Mouse (Mus musculus) limb, embryonic 12.5 days (tissue): Measurements from ENCODE around the gene Hoxa7. TPM values are rescaled to one million over a fixed set of nuclear protein-coding genes. Genes with fewer than 3 reads are reported as not detected.
A peak's percentile ranks its signal among the peaks of the same experiment; 100 is the strongest.

Experiments used
- ATAC-seq: fragments of 200-750 bp; cut with Nextera tagmentation; 2 replicates; pipeline ENCODE4 v1.8.0; 2017; ENCODE audit warnings: low read depth, moderate TSS enrichment; ENCODE audit not compliant: insufficient number of reproducible peaks, insufficient read depth, low FRiP score, low TSS enrichment
- H3K27ac ChIP-seq: fragments of 300-500 bp; sonication (generic); 2 replicates; pipeline ENCODE4 v1.5.1; 2016; ENCODE audit warnings: mild to moderate bottlenecking, moderate library complexity
- H3K27me3 ChIP-seq: fragments of 300-500 bp; sonication (generic); 2 replicates; pipeline ENCODE4 v1.6.1; 2016; ENCODE audit warnings: mild to moderate bottlenecking, moderate library complexity
- H3K36me3 ChIP-seq: fragments of 300-500 bp; sonication (generic); 2 replicates; pipeline ENCODE4 v1.6.1; 2016; ENCODE audit warnings: mild to moderate bottlenecking, moderate library complexity
- H3K4me1 ChIP-seq: fragments of 300-500 bp; sonication (generic); replicated peaks from 2 replicates; pipeline ENCODE4 v1.6.1; 2016
- H3K4me2 ChIP-seq: fragments of 300-500 bp; sonication (generic); 2 replicates; pipeline ENCODE4 v1.6.1; 2016; ENCODE audit warnings: mild to moderate bottlenecking, moderate library complexity
- H3K4me3 ChIP-seq: fragments of 300-500 bp; sonication (generic); replicated peaks from 2 replicates; pipeline ENCODE4 v1.5.1; 2016; ENCODE audit warnings: mild to moderate bottlenecking
- H3K9ac ChIP-seq: fragments of 300-500 bp; sonication (generic); replicated peaks from 2 replicates; pipeline ENCODE4 v1.6.1; 2016; ENCODE audit warnings: mild to moderate bottlenecking, moderate library complexity
- H3K9me3 ChIP-seq: fragments of 300-500 bp; sonication (generic); 2 replicates; pipeline ENCODE4 v1.6.1; 2016; ENCODE audit warnings: mild to moderate bottlenecking, moderate library complexity
- WGBS: fragments of 180-500 bp; shearing (Covaris S2); methylation state at CpG from one replicate; pipeline ENCODE4 v1.1.7; 2016; 5-methylcytosine and 5-hydroxymethylcytosine counted together
- polyA plus RNA-seq: library from polyadenylated mRNA; unstranded; fragments of >200 nt; fragmentation: Nextera tagmentation; extraction: Ambion mirVana; gene quantifications from 2 replicates; pipeline ENCODE4 v1.2.1, GENCODE M21; 2016

The Hoxa7 gene
- polyA plus RNA-seq, 1 experiment from 2014 or later = 11.7 TPM

GRCm38 (mm10) chr6:52177061-52177735 is 44.5 kb downstream of the Hoxa7 start, which contains the start of gene 5730596B20Rik:
TSS of gene 5730596B20Rik (plus strand) at chr6:52177498.
- H3K4me2 ChIP-seq = peak within 1 kb of the TSS; percentile 89
- peak within 1 kb of the TSS; percentile 51 for H3K4me3 ChIP-seq
- no peaks in the 10 kb centered on the region for H3K9me3 ChIP-seq
- H3K4me1 ChIP-seq = peaks cover 87% of the 10 kb centered on the region
- H3K36me3 ChIP-seq = 0 out of 2 replicates have a peak, but pooled peaks cover 9% of the 10 kb centered on the region
- ATAC-seq = no peak
- peak within 1 kb of the TSS; percentile 50; the same call in 1 of the 2 replicates for H3K27ac ChIP-seq
- peaks cover 68% of the 10 kb centered on the region for H3K27me3 ChIP-seq
- WGBS = 2% methylated on average over 36 of the region's 36 CpGs
- peak within 1 kb of the TSS; percentile 37 for H3K9ac ChIP-seq

GRCm38 (mm10) chr6:52176391-52176790 is 45.3 kb downstream of the Hoxa7 start:
- ATAC-seq = no peak
- Histone ChIP-seq H3K27me3 (peaks cover 69% of the 10 kb centered on the region), H3K27ac (peak overlapping the region; percentile 50; the same call in 1 of the 2 replicates), H3K4me3 (peak overlapping the region; percentile 51), H3K9ac (no peak overlapping the region), H3K36me3 (0 out of 2 replicates have a peak, but pooled peaks cover 4% of the 10 kb centered on the region), H3K4me2 (peak overlapping the region; percentile 89), H3K4me1 (peaks cover 90% of the 10 kb centered on the region), H3K9me3 (no peaks in the 10 kb centered on the region)
- 4% methylated on average over 6 of the region's 6 CpGs for WGBS

- no peaks in the 10 kb centered on the region for H3K36me3 ChIP-seq
- H3K4me2 ChIP-seq = peak overlapping the region; percentile 89
- ATAC-seq = no peak
- H3K4me3 ChIP-seq = peak overlapping the region; percentile 51
- 1% methylated on average over 15 of the region's 35 CpGs for WGBS
- H3K9ac ChIP-seq = peak overlapping the region; percentile 74
- H3K27me3 ChIP-seq = peaks cover 69% of the 10 kb centered on the region
- H3K27ac ChIP-seq = peak overlapping the region; percentile 78
- no peaks in the 10 kb centered on the region for H3K9me3 ChIP-seq
- peaks cover 91% of the 10 kb centered on the region for H3K4me1 ChIP-seq
These were observed 45.8 kb downstream of the Hoxa7 start for GRCm38 (mm10) chr6:52175864-52176263.

- Histone ChIP-seq H3K4me1 (peaks cover 91% of the 10 kb centered on the region), H3K9ac (peak overlapping the region; percentile 74), H3K4me3 (peak overlapping the region; percentile 51), H3K36me3 (peaks cover 5% of the 10 kb centered on the region; the same call in 1 of the 2 replicates), H3K4me2 (peak overlapping the region; percentile 89), H3K27me3 (peaks cover 69% of the 10 kb centered on the region), H3K9me3 (no peaks in the 10 kb centered on the region), H3K27ac (peak overlapping the region; percentile 78)
- WGBS = 4% methylated on average over 41 of the region's 41 CpGs
- ATAC-seq = no peak
These were observed 46.5 kb downstream of the Hoxa7 start for GRCm38 (mm10) chr6:52174968-52175751.

GRCm38 (mm10) chr6:52173648-52174047 is 48.0 kb downstream of the Hoxa7 start:
- Histone ChIP-seq H3K4me1 (peaks cover 87% of the 10 kb centered on the region), H3K27me3 (peaks cover 64% of the 10 kb centered on the region), H3K9ac (no peak overlapping the region), H3K9me3 (no peaks in the 10 kb centered on the region), H3K4me2 (0 out of 2 replicates have a peak overlapping the region, but pooled peaks have one; percentile 68), H3K4me3 (no peak overlapping the region), H3K27ac (no peak overlapping the region), H3K36me3 (peaks cover 13% of the 10 kb centered on the region; the same call in 1 of the 2 replicates)
- WGBS = 6% methylated on average over 4 of the region's 4 CpGs
- ATAC-seq = no peak

- peak overlapping the region; percentile 68 for H3K4me2 ChIP-seq
- peaks cover 81% of the 10 kb centered on the region for H3K4me1 ChIP-seq
- H3K4me3 ChIP-seq = peak overlapping the region; percentile 34
- no peaks in the 10 kb centered on the region for H3K9me3 ChIP-seq
- peak; percentile 61; the same call in 1 of the 2 replicates for ATAC-seq
- H3K36me3 ChIP-seq = peaks cover 14% of the 10 kb centered on the region; the same call in 1 of the 2 replicates
- 1% methylated on average over 35 of the region's 35 CpGs for WGBS
- H3K27me3 ChIP-seq = peaks cover 69% of the 10 kb centered on the region
- peak overlapping the region; percentile 42; the same call in 1 of the 2 replicates for H3K9ac ChIP-seq
- peak overlapping the region; percentile 72 for H3K27ac ChIP-seq
These were observed 49.2 kb downstream of the Hoxa7 start for GRCm38 (mm10) chr6:52172501-52172900.

GRCm38 (mm10) chr6:52171938-52172337 is 49.7 kb downstream of the Hoxa7 start:
- peak overlapping the region; percentile 42; the same call in 1 of the 2 replicates for H3K9ac ChIP-seq
- peaks cover 76% of the 10 kb centered on the region for H3K4me1 ChIP-seq
- peak overlapping the region; percentile 68 for H3K4me2 ChIP-seq
- H3K4me3 ChIP-seq = peak overlapping the region; percentile 34
- peak overlapping the region; percentile 72 for H3K27ac ChIP-seq
- WGBS = 18% methylated on average over 7 of the region's 7 CpGs
- H3K36me3 ChIP-seq = peaks cover 14% of the 10 kb centered on the region; the same call in 1 of the 2 replicates
- H3K27me3 ChIP-seq = peaks cover 70% of the 10 kb centered on the region
- no peaks in the 10 kb centered on the region for H3K9me3 ChIP-seq
- ATAC-seq = no peak

- Histone ChIP-seq H3K9me3 (no peaks in the 10 kb centered on the region), H3K9ac (no peak overlapping the region), H3K4me3 (no peak overlapping the region), H3K4me2 (peak overlapping the region; percentile 68), H3K27ac (peak overlapping the region; percentile 72; the same call in 1 of the 2 replicates), H3K36me3 (peaks cover 14% of the 10 kb centered on the region; the same call in 1 of the 2 replicates), H3K27me3 (peaks cover 70% of the 10 kb centered on the region), H3K4me1 (peaks cover 72% of the 10 kb centered on the region)
- no peak for ATAC-seq
- 6% methylated on average over 4 of the region's 4 CpGs for WGBS
These were observed 50.3 kb downstream of the Hoxa7 start for GRCm38 (mm10) chr6:52171331-52171730.

GRCm38 (mm10) chr6:52170898-52171223 is 50.8 kb downstream of the Hoxa7 start:
- H3K4me3 ChIP-seq = no peak overlapping the region
- WGBS = 26% methylated on average over 5 of the region's 5 CpGs
- no peak for ATAC-seq
- no peak overlapping the region; the same call in 1 of the 2 replicates for H3K4me2 ChIP-seq
- H3K27ac ChIP-seq = 0 out of 2 replicates have a peak overlapping the region, but pooled peaks have one; percentile 20
- peaks cover 69% of the 10 kb centered on the region for H3K27me3 ChIP-seq
- no peak overlapping the region for H3K9ac ChIP-seq
- H3K4me1 ChIP-seq = peaks cover 71% of the 10 kb centered on the region
- H3K9me3 ChIP-seq = no peaks in the 10 kb centered on the region
- H3K36me3 ChIP-seq = peaks cover 14% of the 10 kb centered on the region; the same call in 1 of the 2 replicates

GRCm38 (mm10) chr6:52170166-52170897 is 51.3 kb downstream of the Hoxa7 start:
- Histone ChIP-seq H3K27me3 (peaks cover 69% of the 10 kb centered on the region), H3K36me3 (peaks cover 14% of the 10 kb centered on the region; the same call in 1 of the 2 replicates), H3K27ac (peak overlapping the region; percentile 60; the same call in 1 of the 2 replicates), H3K4me2 (0 out of 2 replicates have a peak overlapping the region, but pooled peaks have one; percentile 28), H3K9me3 (no peaks in the 10 kb centered on the region), H3K9ac (no peak overlapping the region), H3K4me3 (no peak overlapping the region), H3K4me1 (peaks cover 71% of the 10 kb centered on the region)
- ATAC-seq = no peak
- WGBS = 25% methylated on average over 40 of the region's 40 CpGs
